Mouse (Mus musculus): Measurements from ENCODE around the gene Eral1. TPM values are rescaled to one million over a fixed set of nuclear protein-coding genes. Genes with fewer than 3 reads are reported as not detected.
"Not testable (repeated sequence)": the region's sequence is repeated elsewhere in the genome, so short reads cannot be mapped to it uniquely, and the experiment has no call there.

Eral1 gene
- total RNA-seq, 2 experiments from 2014 or later, result 18.4 to 19.0 TPM

GRCm38 (mm10) chr11:78094137-78094503, 13.9 kb upstream of the Eral1 start:
- DNase-seq (ENCODE audit: low spot score in 2 of 2), result no peak

DNA sequence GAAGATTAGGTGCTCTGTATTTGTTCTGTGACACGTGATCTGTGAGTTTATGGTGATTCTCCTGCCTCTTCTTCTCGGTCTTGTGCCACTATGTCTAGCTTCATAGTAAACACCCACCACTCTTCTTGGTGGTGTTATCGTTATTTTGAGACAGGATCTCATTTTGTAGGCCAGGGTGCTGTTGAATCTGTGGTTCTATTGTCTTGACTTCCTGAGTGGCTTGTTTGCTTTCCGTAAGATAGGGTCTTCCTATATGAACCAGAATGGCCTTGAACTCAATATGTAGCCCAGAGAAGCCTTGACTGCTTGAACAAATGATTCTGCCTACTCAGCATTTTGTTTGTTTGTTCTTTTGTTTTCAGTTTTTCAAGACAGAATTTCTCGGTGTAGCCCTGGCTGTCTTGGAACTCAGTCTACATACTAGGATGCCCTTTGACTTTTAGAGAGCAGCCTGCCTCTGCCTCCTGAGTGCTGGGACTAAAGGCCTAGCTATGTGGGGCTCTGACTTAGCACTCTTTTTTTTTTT, 7.6 kb upstream of the Eral1 start:
- no peak for DNase-seq (ENCODE audit: low spot score in 2 of 2)

- no peak for DNase-seq (ENCODE audit: low spot score in 2 of 2)
Measured at GRCm38 (mm10) chr11:78086925-78087479, 6.8 kb upstream of the Eral1 start.

GRCm38 (mm10) chr11:78083595-78083994, 3.4 kb upstream of the Eral1 start:
- no peak for DNase-seq (ENCODE audit: low spot score in 2 of 2)

- no peak for DNase-seq (ENCODE audit: low spot score in 2 of 2)
Measured at GRCm38 (mm10) chr11:78074666-78075065, 5.5 kb downstream of the Eral1 start.

GRCm38 (mm10) chr11:78074277-78074652, 5.9 kb downstream of the Eral1 start:
- no peak for DNase-seq (ENCODE audit: low spot score in 2 of 2)

GRCm38 (mm10) chr11:78073577-78074276, 6.5 kb downstream of the Eral1 start:
- no peak for DNase-seq (ENCODE audit: low spot score in 2 of 2)

- no peak for DNase-seq (ENCODE audit: low spot score in 2 of 2)
Measured at GRCm38 (mm10) chr11:78072425-78073130, 7.6 kb downstream of the Eral1 start.

DNA sequence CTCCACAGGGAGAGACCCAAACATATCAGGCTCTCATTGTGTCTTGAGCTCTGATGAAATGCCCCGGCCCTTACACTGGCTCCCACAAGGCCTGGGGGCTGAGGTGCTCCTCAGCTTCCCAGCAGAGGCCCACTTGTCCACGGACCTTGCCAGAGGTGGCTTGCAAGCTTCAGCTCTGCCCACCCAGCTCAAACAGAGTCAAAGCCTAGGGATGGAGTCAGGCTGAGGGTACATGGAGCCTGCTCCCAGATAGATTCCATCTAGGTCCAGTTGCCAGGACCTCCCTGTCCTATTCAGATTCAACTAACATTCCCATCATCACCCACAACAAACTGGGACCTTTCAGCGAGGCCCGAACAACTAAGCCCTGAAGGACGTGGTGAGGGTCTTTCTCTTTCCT, 8.2 kb downstream of the Eral1 start:
- DNase-seq (ENCODE audit: low spot score in 2 of 2), result no peak

DNA sequence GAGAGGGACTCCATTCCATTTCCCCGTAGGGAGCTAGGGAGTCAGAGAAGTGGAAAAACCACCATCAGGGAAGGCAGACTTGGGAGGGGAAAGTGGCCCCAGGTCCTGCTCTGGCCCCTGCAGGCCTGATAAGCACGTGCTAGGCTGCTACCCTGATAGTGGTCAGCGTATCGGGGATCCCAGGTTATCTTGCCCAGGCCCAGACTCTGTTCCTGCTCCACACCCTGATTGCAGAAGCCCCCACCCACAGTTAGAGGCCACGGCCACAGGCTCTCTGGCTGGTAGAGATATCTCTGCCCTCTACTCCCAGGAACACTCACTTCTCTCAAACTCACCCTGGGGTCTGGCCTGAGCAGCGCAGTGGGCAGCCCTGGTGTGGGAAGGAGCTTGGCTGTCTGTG, 10.5 kb downstream of the Eral1 start:
- DNase-seq (ENCODE audit: low spot score in 2 of 2), result no peak

GRCm38 (mm10) chr11:78069130-78069529, 11.1 kb downstream of the Eral1 start:
- DNase-seq (ENCODE audit: low spot score in 2 of 2), result no peak

DNA sequence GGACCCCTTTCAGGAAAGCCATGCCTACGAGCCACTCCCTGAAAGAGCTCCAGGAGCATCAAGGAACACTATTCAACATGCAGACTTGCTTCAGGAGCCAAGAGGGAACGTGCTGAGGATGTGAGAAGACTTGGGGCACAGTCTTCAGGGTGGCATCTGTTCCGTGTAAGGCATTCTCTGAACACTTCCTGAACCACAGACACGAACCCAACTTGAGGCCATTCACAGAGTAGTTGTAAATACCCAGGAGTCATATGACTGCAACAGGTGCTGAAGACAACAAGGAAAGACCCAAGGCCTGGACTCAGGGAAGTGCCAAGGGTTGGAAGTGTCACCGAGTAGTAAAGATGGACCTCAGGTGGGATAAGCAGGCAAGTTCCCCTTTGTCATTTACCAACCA, 12.6 kb downstream of the Eral1 start:
- DNase-seq (ENCODE audit: low spot score in 2 of 2), result no peak

DNA sequence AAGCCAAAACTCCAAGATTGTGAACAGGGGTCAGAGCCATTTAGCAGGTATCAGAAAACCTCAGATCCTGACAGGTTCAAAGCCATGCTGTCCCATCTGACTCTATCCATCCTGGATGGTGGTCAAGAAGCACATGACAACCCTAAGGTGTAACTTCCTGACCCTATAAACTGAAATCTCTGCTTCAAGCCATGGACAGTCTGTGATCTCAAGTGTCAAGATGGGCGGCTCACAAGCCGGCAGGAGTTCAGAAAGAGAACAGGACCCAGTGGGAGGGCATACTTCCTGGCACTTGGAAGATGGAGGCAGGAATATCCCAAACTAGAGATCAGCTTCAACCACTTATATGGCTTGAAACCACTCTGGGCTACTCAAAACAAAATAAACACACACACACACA, 13.5 kb downstream of the Eral1 start:
- DNase-seq (ENCODE audit: low spot score in 2 of 2), result no peak

- DNase-seq (ENCODE audit: low spot score in 2 of 2), result no peak
Measured at GRCm38 (mm10) chr11:78065906-78066305, 14.3 kb downstream of the Eral1 start.

GRCm38 (mm10) chr11:78062563-78062962, 17.6 kb downstream of the Eral1 start:
- DNase-seq (ENCODE audit: low spot score in 2 of 2), result no peak

DNA sequence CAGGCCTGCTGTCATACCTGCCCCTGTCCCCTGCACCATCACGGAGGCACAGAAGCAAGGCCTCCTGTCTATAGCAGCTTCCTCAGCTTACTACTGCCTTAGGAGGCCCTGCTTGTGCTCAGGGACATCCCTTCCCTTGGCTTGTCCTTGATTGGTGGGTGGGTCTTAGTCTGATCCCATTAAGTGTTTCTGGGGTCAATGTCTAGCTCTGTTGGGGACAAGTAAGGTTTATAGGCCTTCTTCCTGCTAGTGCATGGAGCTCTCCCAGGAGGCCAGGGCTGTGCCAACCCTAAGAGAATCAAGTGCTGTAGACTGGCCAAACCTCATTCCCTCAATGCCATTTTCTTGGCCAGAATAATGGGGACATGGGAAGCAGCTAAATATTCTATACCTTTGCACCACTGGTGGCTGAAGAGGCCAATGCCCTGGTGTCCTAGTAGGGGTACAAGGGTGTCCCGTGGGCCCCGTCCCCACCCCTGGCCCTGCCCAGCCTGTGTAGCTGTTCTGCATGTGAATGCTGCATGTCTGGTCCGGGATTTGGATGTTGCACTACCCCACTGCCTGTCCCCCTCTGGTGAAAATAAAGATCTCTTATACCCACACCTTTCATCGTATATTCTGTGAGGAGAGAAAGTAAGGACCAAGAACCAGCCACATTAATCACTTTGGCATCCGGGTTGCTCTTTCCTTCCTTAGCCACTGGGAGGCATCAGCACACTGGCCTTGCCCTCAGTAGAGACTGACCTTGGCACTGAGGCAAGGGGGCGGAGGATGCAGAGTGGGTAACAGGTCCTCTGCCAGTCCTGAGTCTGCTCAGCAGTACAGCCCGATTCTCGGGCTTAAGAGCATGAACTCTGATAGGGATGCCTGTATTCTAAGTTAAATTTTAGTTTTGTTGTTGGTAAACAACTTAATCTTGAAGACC, 20.1 kb downstream of the Eral1 start:
- DNase-seq (ENCODE audit: low spot score in 2 of 2), result peak; percentile 48 to 49

GRCm38 (mm10) chr11:78056946-78057345, 23.2 kb downstream of the Eral1 start:
- DNase-seq (ENCODE audit: low spot score in 2 of 2), result no peak

GRCm38 (mm10) chr11:78053078-78053477, 27.1 kb downstream of the Eral1 start:
- DNase-seq (ENCODE audit: low spot score in 2 of 2), result no peak

DNA sequence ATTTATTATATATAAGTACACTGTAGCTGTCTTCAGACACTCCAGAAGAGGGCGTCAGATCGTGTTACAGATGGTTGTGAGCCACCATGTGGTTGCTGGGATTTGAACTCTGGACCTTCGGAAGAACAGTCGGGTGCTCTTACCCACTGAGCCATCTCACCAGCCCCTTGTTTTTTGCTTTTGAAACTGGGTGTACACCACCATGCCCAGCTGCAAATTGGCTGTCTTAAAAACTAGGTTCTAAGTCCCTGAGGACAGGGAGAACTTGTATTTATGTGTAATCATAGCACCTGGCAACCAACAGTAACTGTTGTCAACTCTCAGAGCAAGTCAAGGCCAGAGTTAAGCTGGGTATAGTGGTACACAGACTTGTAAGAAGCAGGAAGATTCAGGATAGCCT, 31.5 kb downstream of the Eral1 start:
- DNase-seq (ENCODE audit: low spot score in 2 of 2), result not testable (repeated sequence)

GRCm38 (mm10) chr11:78044758-78045251, 35.4 kb downstream of the Eral1 start:
- peak; percentile 9 to 26 for DNase-seq (ENCODE audit: low spot score in 2 of 2)

GRCm38 (mm10) chr11:78042290-78042870, 37.8 kb downstream of the Eral1 start:
- DNase-seq (ENCODE audit: low spot score in 2 of 2), result not testable (repeated sequence)

Data from left cerebral cortex, adult 18-20 months (tissue).